Mouse (Mus musculus) heart, postnatal 0 days (tissue): Measurements from ENCODE around the gene Igfbp4. TPM values are rescaled to one million over a fixed set of nuclear protein-coding genes. Genes with fewer than 3 reads are reported as not detected.

ENCODE experiments used
- ATAC-seq: fragments of 200-750 bp; cut with Nextera tagmentation; 2 replicates; pipeline ENCODE4 v1.8.0; 2017; ENCODE audit warnings: low read depth, moderate number of reproducible peaks, moderate library complexity; ENCODE audit not compliant: insufficient read depth
- DNase-seq: peaks from one replicate; pipeline ENCODE4 v3.0.0-alpha.2; 2016; ENCODE audit warnings: low spot score
- H3K27ac ChIP-seq: fragments of 300-500 bp; sonication (generic); 2 replicates; pipeline ENCODE4 v1.5.1; 2014; ENCODE audit warnings: low read depth, mild to moderate bottlenecking
- H3K27me3 ChIP-seq: fragments of 300-500 bp; sonication (generic); 2 replicates; pipeline ENCODE4 v1.6.1; 2014; ENCODE audit warnings: low read length, mixed read lengths; ENCODE audit not compliant: control insufficient read depth, insufficient read depth
- H3K36me3 ChIP-seq: fragments of 300-500 bp; sonication (generic); replicated peaks from 2 replicates; pipeline ENCODE4 v1.6.1; 2014; ENCODE audit warnings: low read length, mixed read lengths; ENCODE audit not compliant: control insufficient read depth, insufficient read depth
- H3K4me1 ChIP-seq: fragments of 300-500 bp; sonication (generic); 2 replicates; pipeline ENCODE4 v1.6.1; 2014; ENCODE audit warnings: antibody characterized with exemption; ENCODE audit not compliant: control insufficient read depth, insufficient read depth
- H3K4me2 ChIP-seq: fragments of 300-500 bp; sonication (generic); 2 replicates; pipeline ENCODE4 v1.6.1; 2014; ENCODE audit warnings: low read depth, mild to moderate bottlenecking, low read length, moderate library complexity
- H3K4me3 ChIP-seq: fragments of 300-500 bp; sonication (generic); 2 replicates; pipeline ENCODE4 v1.5.1; 2014; ENCODE audit warnings: low read depth, low read length
- H3K9ac ChIP-seq: fragments of 300-500 bp; sonication (generic); replicated peaks from 2 replicates; pipeline ENCODE4 v1.6.1; 2014; ENCODE audit warnings: low read depth, low read length, mixed read lengths
- H3K9me3 ChIP-seq: fragments of 300-500 bp; sonication (generic); replicated peaks from 2 replicates; pipeline ENCODE4 v1.6.1; 2016; ENCODE audit warnings: low read length; ENCODE audit not compliant: control insufficient read depth
- CTCF ChIP-seq: IDR thresholded peaks from 2 replicates; pipeline ENCODE4 v1.5.1; 2016; ENCODE audit warnings: antibody characterized with exemption, control low read depth, low read depth
- EP300 ChIP-seq: IDR thresholded peaks from 2 replicates; pipeline ENCODE4 v1.6.1; 2016; ENCODE audit warnings: antibody characterized with exemption, low read depth
- WGBS: fragments of 180-500 bp; shearing (Covaris S2); extraction: QIAGEN DNeasy Blood & Tissue Kit; methylation state at CpG from one replicate; pipeline ENCODE4 v1.1.7; 2014; 5-methylcytosine and 5-hydroxymethylcytosine counted together
- polyA plus RNA-seq: library from polyadenylated mRNA; unstranded; fragments of >200 nt; fragmentation: Nextera tagmentation; extraction: Ambion mirVana; gene quantifications from 2 replicates; pipeline ENCODE4 v1.2.1, GENCODE M21; 2015
- total RNA-seq: library from RNA; depleted of rRNA; stranded (reverse); fragments of >200 nt; gene quantifications from 2 replicates; pipeline ENCODE4 v1.2.3, GENCODE M21; 2014; ENCODE audit warnings: low replicate concordance; rRNA removed

The Igfbp4 gene
- total and polyA plus RNA-seq, 2 experiments from 2014 or later = 186 to 221 TPM

DNA sequence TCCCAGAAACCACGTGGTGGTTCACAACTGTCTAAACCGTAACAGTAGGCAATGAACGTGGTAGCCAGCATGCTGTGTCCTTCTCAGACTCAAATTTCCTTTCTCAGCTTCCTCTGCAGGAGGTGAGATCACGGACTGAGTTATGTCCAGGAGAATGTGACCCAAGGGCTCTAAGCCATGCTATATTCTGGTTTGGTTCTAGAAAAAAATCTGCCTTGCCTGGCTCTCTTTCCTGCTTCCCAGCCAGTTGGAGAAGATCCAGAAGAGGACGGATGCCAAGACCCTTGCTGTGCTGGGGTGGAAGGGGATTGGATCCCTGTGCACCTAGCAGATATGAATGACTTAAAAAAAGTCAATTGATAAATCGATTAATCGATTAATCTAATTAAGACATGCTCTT lies 58.5 kb downstream of the Igfbp4 start:
- TF ChIP-seq CTCF (no peak), EP300 (no peak)
- ATAC-seq (0 out of 2 replicates have a peak, but pooled peaks have one; percentile 36), DNase-seq (peak; percentile 24)
- Histone ChIP-seq H3K27ac (no peak overlapping the region), H3K4me1 (no peaks in the 10 kb centered on the region), H3K9me3 (no peaks in the 10 kb centered on the region), H3K9ac (no peak overlapping the region), H3K27me3 (no peaks in the 10 kb centered on the region), H3K36me3 (no peaks in the 10 kb centered on the region), H3K4me3 (no peak overlapping the region), H3K4me2 (no peak overlapping the region)
- 51% methylated on average over 7 of the region's 7 CpGs for WGBS

DNA sequence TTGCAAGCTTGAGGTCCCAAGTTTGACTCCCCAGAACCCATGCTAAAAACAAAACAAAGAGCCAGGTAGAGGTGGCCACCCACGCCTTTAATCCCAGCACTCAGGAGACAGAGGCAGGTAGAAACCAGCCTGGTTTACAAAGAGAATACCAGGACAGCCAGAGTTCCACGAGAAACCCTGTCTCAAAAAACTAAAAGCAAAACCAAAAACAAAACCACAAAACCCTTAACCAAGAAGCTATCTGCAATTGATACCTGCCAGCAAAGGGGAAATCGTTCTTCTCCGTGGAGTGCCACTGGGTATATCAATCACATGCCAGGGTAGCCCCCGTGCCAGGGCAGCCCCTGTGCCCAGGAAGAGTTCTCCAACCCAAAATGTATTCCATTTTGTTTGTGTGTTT lies 59.2 kb downstream of the Igfbp4 start:
- Histone ChIP-seq H3K9ac (no peak overlapping the region), H3K36me3 (no peaks in the 10 kb centered on the region), H3K4me1 (no peaks in the 10 kb centered on the region), H3K27me3 (no peaks in the 10 kb centered on the region), H3K4me2 (no peak overlapping the region), H3K9me3 (no peaks in the 10 kb centered on the region), H3K27ac (no peak overlapping the region), H3K4me3 (no peak overlapping the region)
- WGBS = 81% methylated on average over 5 of the region's 5 CpGs
- ATAC-seq = no peak
- DNase-seq = no peak
- no peak for TF ChIP-seq CTCF
- TF ChIP-seq EP300 = no peak

DNA sequence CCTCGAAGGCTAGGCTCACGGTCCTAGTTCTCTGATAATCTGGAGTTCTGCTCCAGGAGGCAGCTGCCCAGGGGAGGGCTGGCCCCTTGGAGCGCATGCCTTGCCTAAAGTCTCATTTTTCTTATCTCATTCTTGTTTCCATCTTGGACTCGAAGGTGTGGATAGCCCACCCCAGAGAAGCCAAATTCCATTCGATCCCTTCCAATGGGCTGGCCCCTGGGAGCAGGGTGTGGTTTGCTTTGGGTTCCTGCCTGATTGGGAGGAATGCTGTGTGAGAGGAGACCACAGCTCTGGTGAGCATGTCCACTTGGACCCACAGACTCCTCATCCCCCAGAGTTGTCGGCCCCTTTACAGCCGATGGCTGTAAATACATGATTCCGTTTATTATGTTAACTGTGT lies 60.6 kb downstream of the Igfbp4 start:
- H3K4me3 ChIP-seq = no peak overlapping the region
- WGBS = 35% methylated on average over 8 of the region's 8 CpGs
- no peak for TF ChIP-seq CTCF
- TF ChIP-seq EP300 = no peak
- no peak overlapping the region for H3K4me2 ChIP-seq
- no peak overlapping the region for H3K9ac ChIP-seq
- ATAC-seq (no peak), DNase-seq (no peak)
- H3K27me3 ChIP-seq = no peaks in the 10 kb centered on the region
- H3K27ac ChIP-seq = no peak overlapping the region
- no peaks in the 10 kb centered on the region for H3K9me3 ChIP-seq
- no peaks in the 10 kb centered on the region for H3K36me3 ChIP-seq
- H3K4me1 ChIP-seq = no peaks in the 10 kb centered on the region

- no peaks in the 10 kb centered on the region for H3K4me1 ChIP-seq
- no peak for ATAC-seq
- 78% methylated on average over 9 of the region's 9 CpGs for WGBS
- H3K27me3 ChIP-seq = no peaks in the 10 kb centered on the region
- H3K27ac ChIP-seq = no peak overlapping the region
- no peaks in the 10 kb centered on the region for H3K36me3 ChIP-seq
- no peak overlapping the region for H3K4me3 ChIP-seq
- TF ChIP-seq CTCF = no peak
- no peaks in the 10 kb centered on the region for H3K9me3 ChIP-seq
- H3K4me2 ChIP-seq = no peak overlapping the region
- DNase-seq = no peak
- H3K9ac ChIP-seq = no peak overlapping the region
Observed at GRCm38 (mm10) chr11:99102575-99103270, 61.7 kb downstream of the Igfbp4 start.

Other genes with a start within 250 kb of the Igfbp4 start
- gene Msl1, start 245.7 kb upstream of the Igfbp4 start, total RNA-seq = 47.4 and 54.6 TPM in 2 replicates
- 11.3 and 12.6 TPM in 2 replicates for gene Msl1, start 245.7 kb upstream of the Igfbp4 start, polyA plus RNA-seq
- 6.8 and 9.7 TPM in 2 replicates for gene Casc3, start 236.3 kb upstream of the Igfbp4 start, total RNA-seq
- 11.6 and 11.9 TPM in 2 replicates for gene Casc3, start 236.3 kb upstream of the Igfbp4 start, polyA plus RNA-seq
- gene Rapgefl1, start 204.5 kb upstream of the Igfbp4 start, total RNA-seq = 0.77 and 0.80 TPM in 2 replicates
- gene Rapgefl1, start 204.5 kb upstream of the Igfbp4 start, polyA plus RNA-seq = 0.41 and 0.55 TPM in 2 replicates
- gene Wipf2, start 177.6 kb upstream of the Igfbp4 start, total RNA-seq = 3.4 and 6.2 TPM in 2 replicates
- gene Wipf2, start 177.6 kb upstream of the Igfbp4 start, polyA plus RNA-seq = 1.5 and 1.8 TPM in 2 replicates
- 1.4 and 2.2 TPM in 2 replicates for gene Cdc6, start 133.4 kb upstream of the Igfbp4 start, total RNA-seq
- 4.2 and 4.5 TPM in 2 replicates for gene Cdc6, start 133.4 kb upstream of the Igfbp4 start, polyA plus RNA-seq
- 24.0 and 36.2 TPM in 2 replicates for gene Rara, start 113.4 kb upstream of the Igfbp4 start, total RNA-seq
- 14.7 and 15.8 TPM in 2 replicates for gene Rara, start 113.4 kb upstream of the Igfbp4 start, polyA plus RNA-seq
- 4.2 and 14.7 TPM in 2 replicates for gene Gjd3, start 58.2 kb upstream of the Igfbp4 start, total RNA-seq
- gene Gjd3, start 58.2 kb upstream of the Igfbp4 start, polyA plus RNA-seq = 5.8 and 6.3 TPM in 2 replicates
- 52.9 and 91.1 TPM in 2 replicates for gene Top2a, start 17.1 kb upstream of the Igfbp4 start, total RNA-seq
- gene Top2a, start 17.1 kb upstream of the Igfbp4 start, polyA plus RNA-seq = 38.2 and 38.9 TPM in 2 replicates
- gene Tns4, start 48.1 kb downstream of the Igfbp4 start, total RNA-seq = 0.69 TPM in 1 of 2 replicates, not detected in the other
- 0.05 and 0.12 TPM in 2 replicates for gene Tns4, start 48.1 kb downstream of the Igfbp4 start, polyA plus RNA-seq
- 0.73 TPM in 1 of 2 replicates, not detected in the other for gene Ccr7, start 113.8 kb downstream of the Igfbp4 start, total RNA-seq
- gene Ccr7, start 113.8 kb downstream of the Igfbp4 start, polyA plus RNA-seq = 0.11 TPM in 2 replicates
- 53.6 and 96.9 TPM in 2 replicates for gene Smarce1, start 189.8 kb downstream of the Igfbp4 start, total RNA-seq
- 115 and 126 TPM in 2 replicates for gene Smarce1, start 189.8 kb downstream of the Igfbp4 start, polyA plus RNA-seq
- gene Krt222, start 202.8 kb downstream of the Igfbp4 start, total RNA-seq = 4.5 and 5.7 TPM in 2 replicates
- 6.9 and 7.9 TPM in 2 replicates for gene Krt222, start 202.8 kb downstream of the Igfbp4 start, polyA plus RNA-seq
- not detected in 2 replicates for gene Krt24, start 244.0 kb downstream of the Igfbp4 start, total RNA-seq
- gene Krt24, start 244.0 kb downstream of the Igfbp4 start, polyA plus RNA-seq = not detected in 2 replicates